Mouse (Mus musculus) CH12.LX (cell line): Measurements from ENCODE around the gene Bbs12.

Experiments
- CTCF ChIP-seq, 2 experiments: IDR thresholded peaks in 1 of 2; conservative IDR thresholded peaks in 1 of 2; 2 replicates each; pipeline ENCODE4 v1.5.1; 2011 to 2012; ENCODE audit warnings: low read depth in 2 of 2, low read length in 2 of 2, improper control_type of control experiment in 1 of 2, inconsistent platforms in 1 of 2, mild to moderate bottlenecking in 1 of 2, moderate library complexity in 1 of 2
- HCFC1 ChIP-seq: IDR thresholded peaks from 2 replicates; pipeline ENCODE4 v1.6.1; 2012; ENCODE audit warnings: low read depth, mild to moderate bottlenecking, inconsistent platforms, low read length, improper control_type of control experiment
- POLR2AphosphoS2 ChIP-seq: IDR thresholded peaks from 2 replicates; pipeline ENCODE4 v1.6.1; 2011; ENCODE audit warnings: low read depth, low read length, improper control_type of control experiment
- TCF12 ChIP-seq: IDR thresholded peaks from 2 replicates; pipeline ENCODE4 v1.6.1; 2014; ENCODE audit warnings: low read depth, mild to moderate bottlenecking, inconsistent platforms, low read length, improper control_type of control experiment
- ZMIZ1 ChIP-seq: IDR thresholded peaks from 2 replicates; pipeline ENCODE4 v1.6.1; 2012; ENCODE audit warnings: low read depth, mild to moderate bottlenecking, inconsistent platforms, low read length, improper control_type of control experiment

DNA sequence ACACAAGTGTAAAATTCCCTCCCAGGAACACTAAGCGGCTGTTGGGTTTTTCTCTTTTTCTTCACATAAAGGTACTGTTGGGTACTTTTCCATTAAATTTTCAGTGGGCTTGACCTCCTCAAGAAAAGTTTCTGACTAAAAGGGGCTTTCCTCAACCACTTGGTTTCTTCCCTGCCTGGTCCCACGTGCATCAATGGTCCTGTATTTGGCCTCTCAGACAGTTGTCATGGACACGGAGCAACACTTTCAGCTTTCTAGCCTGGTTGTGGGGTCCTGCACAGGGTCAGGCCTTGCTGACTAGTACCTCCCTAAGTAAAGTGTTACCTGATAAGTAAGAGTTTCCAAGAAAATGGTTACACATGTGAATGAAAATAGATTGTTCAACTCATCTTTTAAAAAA lies 12.9 kb upstream of the Bbs12 start:
- TF ChIP-seq POLR2AphosphoS2: no peak
- no peak for TF ChIP-seq TCF12
- no peak for TF ChIP-seq HCFC1
- TF ChIP-seq CTCF (conservative IDR thresholded peaks at IDR 0.05 in 1 of 2, IDR thresholded peaks at IDR 0.05 in 1 of 2; ENCODE audit: low read depth in 2 of 2, low read length in 2 of 2): no peak
- no peak for TF ChIP-seq ZMIZ1
